Mouse (Mus musculus): ENCODE measurements around the gene Acr. TPM values are rescaled to one million over a fixed set of nuclear protein-coding genes. Genes with fewer than 3 reads are reported as not detected.
A peak's percentile ranks its signal among the peaks of the same experiment; 100 is the strongest.

The Acr gene
- polyA plus RNA-seq, 1 experiment from 2014 or later = 0.40 TPM

- Histone ChIP-seq H3K4me1 (ENCODE audit: control insufficient read depth, insufficient read depth, low read length) (no peaks in the 10 kb centered on the region), H3K9me3 (ENCODE audit: control insufficient read depth, low read length) (no peaks in the 10 kb centered on the region), H3K9ac (ENCODE audit: low read length) (no peak overlapping the region), H3K36me3 (ENCODE audit: control insufficient read depth, insufficient read depth, low read length) (no peaks in the 10 kb centered on the region), H3K4me3 (ENCODE audit: low read depth, low read length) (no peak overlapping the region), H3K27me3 (ENCODE audit: control insufficient read depth, insufficient read depth, low read length) (no peaks in the 10 kb centered on the region), H3K27ac (ENCODE audit: low read depth, low read length) (no peak overlapping the region), H3K4me2 (ENCODE audit: low read depth) (no peak overlapping the region)
- DNase-seq (ENCODE audit: low spot score) (no peak), ATAC-seq (ENCODE audit: insufficient read depth, low FRiP score, low TSS enrichment) (0 out of 2 replicates have a peak, but pooled peaks have one; percentile 16)
- WGBS = 64% methylated on average over 5 of the region's 5 CpGs
Measured at GRCm38 (mm10) chr15:89622959-89623625, 55.0 kb downstream of the Acr start.

GRCm38 (mm10) chr15:89623626-89623959, 55.5 kb downstream of the Acr start:
- ATAC-seq (ENCODE audit: insufficient read depth, low FRiP score, low TSS enrichment) (peak; percentile 58), DNase-seq (ENCODE audit: low spot score) (peak; percentile 80)
- no peaks in the 10 kb centered on the region for H3K36me3 ChIP-seq (ENCODE audit: control insufficient read depth, insufficient read depth, low read length)
- no peaks in the 10 kb centered on the region for H3K4me1 ChIP-seq (ENCODE audit: control insufficient read depth, insufficient read depth, low read length)
- H3K9me3 ChIP-seq (ENCODE audit: control insufficient read depth, low read length) = no peaks in the 10 kb centered on the region
- H3K27me3 ChIP-seq (ENCODE audit: control insufficient read depth, insufficient read depth, low read length) = no peaks in the 10 kb centered on the region
- H3K9ac ChIP-seq (ENCODE audit: low read length) = no peak overlapping the region
- no peak overlapping the region for H3K4me3 ChIP-seq (ENCODE audit: low read depth, low read length)
- no peak overlapping the region for H3K27ac ChIP-seq (ENCODE audit: low read depth, low read length)
- H3K4me2 ChIP-seq (ENCODE audit: low read depth) = no peak overlapping the region
- WGBS = 18% methylated on average over 6 of the region's 6 CpGs

Other genes with a start within 250 kb of the Acr start
- 0.17 TPM in 1 of 2 replicates, not detected in the other for gene Adm2, start 245.6 kb upstream of the Acr start, polyA plus RNA-seq (2014; fragmentation: Nextera tagmentation; extraction: Ambion mirVana)
- gene Miox, start 233.9 kb upstream of the Acr start, polyA plus RNA-seq (2014; fragmentation: Nextera tagmentation; extraction: Ambion mirVana) = not detected in 2 replicates
- 31.8 and 35.8 TPM in 2 replicates for gene Lmf2, start 212.7 kb upstream of the Acr start, polyA plus RNA-seq (2014; fragmentation: Nextera tagmentation; extraction: Ambion mirVana)
- 154 and 158 TPM in 2 replicates for gene Ncaph2, start 212.6 kb upstream of the Acr start, polyA plus RNA-seq (2014; fragmentation: Nextera tagmentation; extraction: Ambion mirVana)
- 6.0 and 8.8 TPM in 2 replicates for gene Sco2, start 194.5 kb upstream of the Acr start, polyA plus RNA-seq (2014; fragmentation: Nextera tagmentation; extraction: Ambion mirVana)
- 1.6 and 2.0 TPM in 2 replicates for gene Tymp, start 191.3 kb upstream of the Acr start, polyA plus RNA-seq (2014; fragmentation: Nextera tagmentation; extraction: Ambion mirVana)
- gene Odf3b, start 189.0 kb upstream of the Acr start, polyA plus RNA-seq (2014; fragmentation: Nextera tagmentation; extraction: Ambion mirVana) = 0.39 and 1.0 TPM in 2 replicates
- gene Klhdc7b, start 183.4 kb upstream of the Acr start, polyA plus RNA-seq (2014; fragmentation: Nextera tagmentation; extraction: Ambion mirVana) = not detected in 2 replicates
- gene Syce3, start 157.8 kb upstream of the Acr start, polyA plus RNA-seq (2014; fragmentation: Nextera tagmentation; extraction: Ambion mirVana) = not detected in 2 replicates
- 1.2 TPM in 1 of 2 replicates, not detected in the other for gene Cpt1b, start 142.5 kb upstream of the Acr start, polyA plus RNA-seq (2014; fragmentation: Nextera tagmentation; extraction: Ambion mirVana)
- gene C730034F03Rik, start 138.7 kb upstream of the Acr start, polyA plus RNA-seq (2014; fragmentation: Nextera tagmentation; extraction: Ambion mirVana) = 2.0 and 2.3 TPM in 2 replicates
- gene Gm44502, start 138.6 kb upstream of the Acr start, polyA plus RNA-seq (2014; fragmentation: Nextera tagmentation; extraction: Ambion mirVana) = 0.26 and 0.64 TPM in 2 replicates
- gene Chkb, start 138.4 kb upstream of the Acr start, polyA plus RNA-seq (2014; fragmentation: Nextera tagmentation; extraction: Ambion mirVana) = 58.1 and 63.8 TPM in 2 replicates
- gene Mapk8ip2, start 114.4 kb upstream of the Acr start, polyA plus RNA-seq (2014; fragmentation: Nextera tagmentation; extraction: Ambion mirVana) = 27.6 and 33.2 TPM in 2 replicates
- gene Arsa, start 90.9 kb upstream of the Acr start, polyA plus RNA-seq (2014; fragmentation: Nextera tagmentation; extraction: Ambion mirVana) = 10.3 and 10.8 TPM in 2 replicates
- gene Shank3, start 68.7 kb upstream of the Acr start, polyA plus RNA-seq (2014; fragmentation: Nextera tagmentation; extraction: Ambion mirVana) = 2.7 and 3.0 TPM in 2 replicates
- 96.7 and 104 TPM in 2 replicates for gene Rabl2, start 23.6 kb downstream of the Acr start, polyA plus RNA-seq (2014; fragmentation: Nextera tagmentation; extraction: Ambion mirVana)